Mouse (Mus musculus): Measurements from ENCODE around the gene Dennd2c. TPM values are rescaled to one million over a fixed set of nuclear protein-coding genes. Genes with fewer than 3 reads are reported as not detected.

Dennd2c gene
- total and polyA plus RNA-seq, 2 experiments from 2014 or later = 0.63 to 1.7 TPM

- peaks cover 6% of the 10 kb centered on the region; the same call in 1 of the 2 replicates for H3K27me3 ChIP-seq (ENCODE audit: insufficient read depth, low read length)
- ATAC-seq (ENCODE audit: low FRiP score) (no peak), DNase-seq (ENCODE audit: low spot score) (no peak)
- WGBS = 68% methylated on average over 2 of the region's 2 CpGs
- no peak overlapping the region for H3K4me3 ChIP-seq (ENCODE audit: low read depth, low read length)
- no peak overlapping the region for H3K4me2 ChIP-seq (ENCODE audit: low read depth, low read length, poor library complexity, severe bottlenecking)
- H3K9ac ChIP-seq (replicated peaks; ENCODE audit: low read length, poor library complexity, severe bottlenecking) = no peak overlapping the region
- no peaks in the 10 kb centered on the region for H3K9me3 ChIP-seq (ENCODE audit: low read length)
- no peak for TF ChIP-seq CTCF (IDR thresholded peaks at IDR 0.05)
- no peak overlapping the region for H3K27ac ChIP-seq (ENCODE audit: low read depth, low read length)
- H3K36me3 ChIP-seq (ENCODE audit: insufficient read depth, low read length) = no peaks in the 10 kb centered on the region
- H3K4me1 ChIP-seq (ENCODE audit: insufficient read depth, low read length) = no peaks in the 10 kb centered on the region
These were observed 1.7 kb upstream of the Dennd2c start for GRCm38 (mm10) chr3:103100735-103101134.

- DNase-seq (ENCODE audit: low spot score) (no peak), ATAC-seq (ENCODE audit: low FRiP score) (no peak)
- no peak overlapping the region for H3K27ac ChIP-seq (ENCODE audit: low read depth, low read length)
- H3K4me1 ChIP-seq (ENCODE audit: insufficient read depth, low read length) = no peaks in the 10 kb centered on the region
- no peaks in the 10 kb centered on the region for H3K36me3 ChIP-seq (ENCODE audit: insufficient read depth, low read length)
- H3K9me3 ChIP-seq (ENCODE audit: low read length) = no peaks in the 10 kb centered on the region
- no peak overlapping the region for H3K4me3 ChIP-seq (ENCODE audit: low read depth, low read length)
- H3K9ac ChIP-seq (replicated peaks; ENCODE audit: low read length, poor library complexity, severe bottlenecking) = no peak overlapping the region
- H3K4me2 ChIP-seq (ENCODE audit: low read depth, low read length, poor library complexity, severe bottlenecking) = no peak overlapping the region
- WGBS = 63% methylated on average over 5 of the region's 5 CpGs
- peaks cover 6% of the 10 kb centered on the region; the same call in 1 of the 2 replicates for H3K27me3 ChIP-seq (ENCODE audit: insufficient read depth, low read length)
- TF ChIP-seq CTCF (IDR thresholded peaks at IDR 0.05) = peak; percentile 54
These were observed 1.2 kb upstream of the Dennd2c start for GRCm38 (mm10) chr3:103101194-103101593.

- WGBS = 2% methylated on average over 14 of the region's 14 CpGs
- H3K9ac ChIP-seq (replicated peaks; ENCODE audit: low read length, poor library complexity, severe bottlenecking) = peak overlapping the region; percentile 64
- H3K4me2 ChIP-seq (ENCODE audit: low read depth, low read length, poor library complexity, severe bottlenecking) = peak overlapping the region; percentile 96
- ATAC-seq (ENCODE audit: low FRiP score) (peak; percentile 29; the same call in 1 of the 2 replicates), DNase-seq (ENCODE audit: low spot score) (no peak)
- no peaks in the 10 kb centered on the region for H3K36me3 ChIP-seq (ENCODE audit: insufficient read depth, low read length)
- peak overlapping the region; percentile 64 for H3K4me3 ChIP-seq (ENCODE audit: low read depth, low read length)
- no peaks in the 10 kb centered on the region for H3K4me1 ChIP-seq (ENCODE audit: insufficient read depth, low read length)
- no peaks in the 10 kb centered on the region for H3K9me3 ChIP-seq (ENCODE audit: low read length)
- H3K27ac ChIP-seq (ENCODE audit: low read depth, low read length) = no peak overlapping the region
- H3K27me3 ChIP-seq (ENCODE audit: insufficient read depth, low read length) = peaks cover 6% of the 10 kb centered on the region; the same call in 1 of the 2 replicates
- TF ChIP-seq CTCF (IDR thresholded peaks at IDR 0.05) = no peak
These were observed 495 bp upstream of the Dennd2c start for GRCm38 (mm10) chr3:103101909-103102308.

- ATAC-seq (ENCODE audit: low FRiP score) (no peak), DNase-seq (ENCODE audit: low spot score) (no peak)
- Histone ChIP-seq H3K9me3 (ENCODE audit: low read length) (no peaks in the 10 kb centered on the region), H3K4me3 (ENCODE audit: low read depth, low read length) (no peak overlapping the region), H3K9ac (replicated peaks; ENCODE audit: low read length, poor library complexity, severe bottlenecking) (no peak overlapping the region), H3K27ac (ENCODE audit: low read depth, low read length) (no peak overlapping the region), H3K27me3 (ENCODE audit: insufficient read depth, low read length) (peaks cover 3% of the 10 kb centered on the region; the same call in 1 of the 2 replicates), H3K36me3 (ENCODE audit: insufficient read depth, low read length) (no peaks in the 10 kb centered on the region), H3K4me1 (ENCODE audit: insufficient read depth, low read length) (no peaks in the 10 kb centered on the region), H3K4me2 (ENCODE audit: low read depth, low read length, poor library complexity, severe bottlenecking) (no peak overlapping the region)
- WGBS = 90% methylated on average over 7 of the region's 7 CpGs
- no peak for TF ChIP-seq CTCF (IDR thresholded peaks at IDR 0.05)
These were observed 5.3 kb downstream of the Dennd2c start for GRCm38 (mm10) chr3:103107565-103108240.

- no peak overlapping the region for H3K9ac ChIP-seq (replicated peaks; ENCODE audit: low read length, poor library complexity, severe bottlenecking)
These were observed 9.8 kb downstream of the Dennd2c start for GRCm38 (mm10) chr3:103112216-103112615.

GRCm38 (mm10) chr3:103123636-103124035 lies 21.2 kb downstream of the Dennd2c start:
- no peak overlapping the region for H3K4me2 ChIP-seq (ENCODE audit: low read depth, low read length, poor library complexity, severe bottlenecking)
- H3K27me3 ChIP-seq (ENCODE audit: insufficient read depth, low read length) = no peaks in the 10 kb centered on the region
- TF ChIP-seq CTCF (IDR thresholded peaks at IDR 0.05) = no peak
- DNase-seq (ENCODE audit: low spot score) = no peak
- no peaks in the 10 kb centered on the region for H3K36me3 ChIP-seq (ENCODE audit: insufficient read depth, low read length)
- H3K4me1 ChIP-seq (ENCODE audit: insufficient read depth, low read length) = no peaks in the 10 kb centered on the region
- no peak overlapping the region for H3K9ac ChIP-seq (replicated peaks; ENCODE audit: low read length, poor library complexity, severe bottlenecking)
- no peak for ATAC-seq (ENCODE audit: low FRiP score)
- 91% methylated on average over 3 of the region's 3 CpGs for WGBS
- no peaks in the 10 kb centered on the region for H3K9me3 ChIP-seq (ENCODE audit: low read length)
- no peak overlapping the region for H3K27ac ChIP-seq (ENCODE audit: low read depth, low read length)
- H3K4me3 ChIP-seq (ENCODE audit: low read depth, low read length) = no peak overlapping the region

More at GRCm38 (mm10) chr3:103112216-103112615, 9.8 kb downstream of the Dennd2c start:
- Histone ChIP-seq H3K27ac (ENCODE audit: low read depth, low read length) (no peak overlapping the region), H3K4me1 (ENCODE audit: insufficient read depth, low read length) (no peaks in the 10 kb centered on the region), H3K4me2 (ENCODE audit: low read depth, low read length, poor library complexity, severe bottlenecking) (no peak overlapping the region), H3K27me3 (ENCODE audit: insufficient read depth, low read length) (no peaks in the 10 kb centered on the region), H3K9me3 (ENCODE audit: low read length) (no peaks in the 10 kb centered on the region), H3K36me3 (ENCODE audit: insufficient read depth, low read length) (no peaks in the 10 kb centered on the region), H3K4me3 (ENCODE audit: low read depth, low read length) (no peak overlapping the region)
- no peak for DNase-seq (ENCODE audit: low spot score)
- no peak for TF ChIP-seq CTCF (IDR thresholded peaks at IDR 0.05)
- no peak for ATAC-seq (ENCODE audit: low FRiP score)
- WGBS = 87% methylated on average over 5 of the region's 5 CpGs

Measured in midbrain, postnatal 0 days (tissue).